Mouse (Mus musculus) midbrain, embryonic 12.5 days (tissue): ENCODE measurements at regions not wholly inside any gene's neighbourhood (a gene's known extent, or its start where the extent isn't known, plus 50 kb on each side); places are given as distances from the start of the nearest gene placed in this dataset.

Experiments
- ATAC-seq: fragments of 200-750 bp; cut with Nextera tagmentation; 2 replicates; pipeline ENCODE4 v1.8.0; 2017; ENCODE audit warnings: low read depth, moderate TSS enrichment, moderate library complexity; ENCODE audit not compliant: low FRiP score
- H3K27ac ChIP-seq: fragments of 300-500 bp; sonication (generic); replicated peaks from 2 replicates; pipeline ENCODE4 v1.5.1; 2016; ENCODE audit warnings: mild to moderate bottlenecking
- H3K27me3 ChIP-seq: fragments of 300-500 bp; sonication (generic); 2 replicates; pipeline ENCODE4 v1.6.1; 2016; ENCODE audit warnings: mild to moderate bottlenecking
- H3K36me3 ChIP-seq: fragments of 300-500 bp; sonication (generic); 2 replicates; pipeline ENCODE4 v1.6.1; 2016
- H3K4me1 ChIP-seq: fragments of 300-500 bp; sonication (generic); 2 replicates; pipeline ENCODE4 v1.6.1; 2016
- H3K4me2 ChIP-seq: fragments of 300-500 bp; sonication (generic); replicated peaks from 2 replicates; pipeline ENCODE4 v1.6.1; 2016; ENCODE audit warnings: mild to moderate bottlenecking, moderate library complexity
- H3K4me3 ChIP-seq: fragments of 300-500 bp; sonication (generic); 2 replicates; pipeline ENCODE4 v1.5.1; 2016; ENCODE audit warnings: mild to moderate bottlenecking
- H3K9ac ChIP-seq: fragments of 300-500 bp; sonication (generic); replicated peaks from 2 replicates; pipeline ENCODE4 v1.6.1; 2016; ENCODE audit warnings: mild to moderate bottlenecking, moderate library complexity
- H3K9me3 ChIP-seq: fragments of 300-500 bp; sonication (generic); 2 replicates; pipeline ENCODE4 v1.6.1; 2016; ENCODE audit warnings: mild to moderate bottlenecking
- WGBS: fragments of 180-500 bp; shearing (Covaris S2); methylation state at CpG from one replicate; pipeline ENCODE4 v1.1.7; 2016; 5-methylcytosine and 5-hydroxymethylcytosine counted together

GRCm38 (mm10) chr14:25208221-25209056 lies 250.5 kb upstream of the Zmiz1 start:
- Histone ChIP-seq H3K9ac (no peak overlapping the region), H3K9me3 (no peaks in the 10 kb centered on the region), H3K27me3 (no peaks in the 10 kb centered on the region), H3K36me3 (no peaks in the 10 kb centered on the region), H3K4me3 (no peak overlapping the region), H3K4me1 (0 out of 2 replicates have a peak, but pooled peaks cover 6% of the 10 kb centered on the region), H3K4me2 (no peak overlapping the region), H3K27ac (no peak overlapping the region)
- WGBS = 67% methylated on average over 9 of the region's 9 CpGs
- no peak for ATAC-seq

- Histone ChIP-seq H3K4me3 (no peak overlapping the region), H3K36me3 (no peaks in the 10 kb centered on the region), H3K27me3 (no peaks in the 10 kb centered on the region), H3K4me2 (no peak overlapping the region), H3K4me1 (0 out of 2 replicates have a peak, but pooled peaks cover 6% of the 10 kb centered on the region), H3K9ac (no peak overlapping the region), H3K27ac (no peak overlapping the region), H3K9me3 (no peaks in the 10 kb centered on the region)
- 77% methylated on average over 6 of the region's 6 CpGs for WGBS
- ATAC-seq = no peak
These were observed 245.9 kb upstream of the Zmiz1 start for GRCm38 (mm10) chr14:25213056-25213455.

GRCm38 (mm10) chr14:25223091-25223490 lies 235.9 kb upstream of the Zmiz1 start:
- WGBS = 52% methylated on average over 1 of the region's 1 CpGs
- no peaks in the 10 kb centered on the region for H3K36me3 ChIP-seq
- no peaks in the 10 kb centered on the region for H3K9me3 ChIP-seq
- peaks cover 36% of the 10 kb centered on the region for H3K4me1 ChIP-seq
- H3K9ac ChIP-seq = no peak overlapping the region
- H3K4me2 ChIP-seq = no peak overlapping the region
- no peak for ATAC-seq
- no peak overlapping the region for H3K27ac ChIP-seq
- H3K4me3 ChIP-seq = no peak overlapping the region
- H3K27me3 ChIP-seq = no peaks in the 10 kb centered on the region

GRCm38 (mm10) chr14:25225214-25225613 lies 233.8 kb upstream of the Zmiz1 start:
- Histone ChIP-seq H3K36me3 (no peaks in the 10 kb centered on the region), H3K9me3 (no peaks in the 10 kb centered on the region), H3K9ac (no peak overlapping the region), H3K4me2 (no peak overlapping the region), H3K27ac (peak overlapping the region; percentile 83), H3K4me1 (peaks cover 41% of the 10 kb centered on the region), H3K27me3 (no peaks in the 10 kb centered on the region; the same call in 1 of the 2 replicates), H3K4me3 (no peak overlapping the region)
- ATAC-seq = no peak
- 52% methylated on average over 3 of the region's 3 CpGs for WGBS

GRCm38 (mm10) chr14:25226155-25226839 lies 232.7 kb upstream of the Zmiz1 start:
- Histone ChIP-seq H3K27ac (peak overlapping the region; percentile 83), H3K9ac (no peak overlapping the region; the same call in 1 of the 2 replicates), H3K4me1 (peaks cover 49% of the 10 kb centered on the region), H3K4me3 (no peak overlapping the region), H3K27me3 (no peaks in the 10 kb centered on the region; the same call in 1 of the 2 replicates), H3K4me2 (peak overlapping the region; percentile 27), H3K36me3 (no peaks in the 10 kb centered on the region), H3K9me3 (no peaks in the 10 kb centered on the region)
- WGBS = 12% methylated on average over 11 of the region's 11 CpGs
- ATAC-seq = peak; percentile 81

GRCm38 (mm10) chr14:25226840-25227506 lies 232.0 kb upstream of the Zmiz1 start:
- H3K27me3 ChIP-seq = no peaks in the 10 kb centered on the region; the same call in 1 of the 2 replicates
- no peak for ATAC-seq
- H3K36me3 ChIP-seq = no peaks in the 10 kb centered on the region
- H3K27ac ChIP-seq = peak overlapping the region; percentile 83
- H3K9me3 ChIP-seq = no peaks in the 10 kb centered on the region
- no peak overlapping the region for H3K4me3 ChIP-seq
- no peak overlapping the region for H3K9ac ChIP-seq
- WGBS = 55% methylated on average over 7 of the region's 7 CpGs
- peaks cover 49% of the 10 kb centered on the region for H3K4me1 ChIP-seq
- peak overlapping the region; percentile 27 for H3K4me2 ChIP-seq

GRCm38 (mm10) chr14:25228321-25229047 lies 230.5 kb upstream of the Zmiz1 start:
- Histone ChIP-seq H3K36me3 (no peaks in the 10 kb centered on the region), H3K27me3 (no peaks in the 10 kb centered on the region; the same call in 1 of the 2 replicates), H3K4me2 (no peak overlapping the region), H3K9ac (no peak overlapping the region), H3K9me3 (no peaks in the 10 kb centered on the region), H3K4me3 (no peak overlapping the region), H3K4me1 (peaks cover 44% of the 10 kb centered on the region), H3K27ac (no peak overlapping the region)
- no peak for ATAC-seq
- WGBS = 78% methylated on average over 13 of the region's 13 CpGs

GRCm38 (mm10) chr14:25229569-25229968 lies 229.4 kb upstream of the Zmiz1 start:
- Histone ChIP-seq H3K4me1 (peaks cover 48% of the 10 kb centered on the region), H3K27me3 (peaks cover 5% of the 10 kb centered on the region; the same call in 1 of the 2 replicates), H3K9me3 (no peaks in the 10 kb centered on the region), H3K9ac (no peak overlapping the region), H3K4me2 (no peak overlapping the region), H3K27ac (no peak overlapping the region), H3K4me3 (no peak overlapping the region), H3K36me3 (no peaks in the 10 kb centered on the region)
- no peak for ATAC-seq
- 56% methylated on average over 6 of the region's 6 CpGs for WGBS

GRCm38 (mm10) chr14:25231881-25232280 lies 227.1 kb upstream of the Zmiz1 start:
- H3K9ac ChIP-seq = no peak overlapping the region
- H3K27ac ChIP-seq = no peak overlapping the region
- no peak overlapping the region for H3K4me2 ChIP-seq
- no peaks in the 10 kb centered on the region for H3K9me3 ChIP-seq
- ATAC-seq = no peak
- H3K36me3 ChIP-seq = no peaks in the 10 kb centered on the region
- peaks cover 5% of the 10 kb centered on the region; the same call in 1 of the 2 replicates for H3K27me3 ChIP-seq
- 80% methylated on average over 1 of the region's 1 CpGs for WGBS
- no peak overlapping the region for H3K4me3 ChIP-seq
- H3K4me1 ChIP-seq = peaks cover 35% of the 10 kb centered on the region

- 86% methylated on average over 13 of the region's 13 CpGs for WGBS
- H3K4me1 ChIP-seq = peaks cover 14% of the 10 kb centered on the region; the same call in 1 of the 2 replicates
- H3K4me3 ChIP-seq = no peak overlapping the region
- no peak overlapping the region for H3K27ac ChIP-seq
- no peak overlapping the region for H3K9ac ChIP-seq
- no peaks in the 10 kb centered on the region for H3K36me3 ChIP-seq
- no peak for ATAC-seq
- no peak overlapping the region for H3K4me2 ChIP-seq
- no peaks in the 10 kb centered on the region for H3K9me3 ChIP-seq
- peaks cover 5% of the 10 kb centered on the region; the same call in 1 of the 2 replicates for H3K27me3 ChIP-seq
These were observed 222.5 kb upstream of the Zmiz1 start for GRCm38 (mm10) chr14:25236421-25236973.

- Histone ChIP-seq H3K4me1 (peaks cover 19% of the 10 kb centered on the region), H3K9me3 (no peaks in the 10 kb centered on the region), H3K9ac (no peak overlapping the region), H3K36me3 (no peaks in the 10 kb centered on the region), H3K27ac (no peak overlapping the region), H3K4me2 (no peak overlapping the region), H3K27me3 (no peaks in the 10 kb centered on the region; the same call in 1 of the 2 replicates), H3K4me3 (no peak overlapping the region)
- 74% methylated on average over 3 of the region's 3 CpGs for WGBS
- ATAC-seq = no peak
These were observed 219.5 kb upstream of the Zmiz1 start for GRCm38 (mm10) chr14:25239335-25239960.
